Mouse (Mus musculus): Measurements from ENCODE around the gene Tnfrsf1a.

- no peak for TF ChIP-seq CTCF (IDR thresholded peaks at IDR 0.05; ENCODE audit: control insufficient read depth, insufficient read depth, insufficient replicate concordance, low read depth, low read length)
- no peak for TF ChIP-seq POLR2A (IDR thresholded peaks at IDR 0.05; ENCODE audit: control insufficient read depth, low read depth, low read length)
Observed at GRCm38 (mm10) chr6:125407657-125408056, 58.5 kb downstream of the Tnfrsf1a start.
